Mouse (Mus musculus): ENCODE data around the gene Lefty1.
"Not testable (repeated sequence)": the region's sequence is repeated elsewhere in the genome, so short reads cannot be mapped to it uniquely, and the experiment has no call there.

The Lefty1 gene

GRCm38 (mm10) chr1:180919686-180920085 is 15.1 kb upstream of the Lefty1 start:
- no peak for DNase-seq (ENCODE audit: low spot score in 2 of 2)

- no peak for DNase-seq (ENCODE audit: low spot score in 2 of 2)
These were observed 12.4 kb upstream of the Lefty1 start for GRCm38 (mm10) chr1:180922273-180923048.

GRCm38 (mm10) chr1:180924737-180925136 is 10.1 kb upstream of the Lefty1 start:
- DNase-seq (ENCODE audit: low spot score in 2 of 2), result no peak

GRCm38 (mm10) chr1:180926286-180926685 is 8.5 kb upstream of the Lefty1 start:
- DNase-seq (ENCODE audit: low spot score in 2 of 2), result no peak

- no peak for DNase-seq (ENCODE audit: low spot score in 2 of 2)
These were observed 5.2 kb upstream of the Lefty1 start for GRCm38 (mm10) chr1:180929599-180929998.

- DNase-seq (ENCODE audit: low spot score in 2 of 2), result no peak
These were observed 3.7 kb upstream of the Lefty1 start for GRCm38 (mm10) chr1:180931106-180931505.

GRCm38 (mm10) chr1:180933659-180934058 is 1.2 kb upstream of the Lefty1 start:
- no peak for DNase-seq (ENCODE audit: low spot score in 2 of 2)

GRCm38 (mm10) chr1:180936610-180937398 is 2.0 kb downstream of the Lefty1 start:
- DNase-seq (ENCODE audit: low spot score in 2 of 2), result not testable (repeated sequence)

- not testable (repeated sequence) for DNase-seq (ENCODE audit: low spot score in 2 of 2)
These were observed 2.8 kb downstream of the Lefty1 start for GRCm38 (mm10) chr1:180937631-180938030.

- DNase-seq (ENCODE audit: low spot score in 2 of 2), result not testable (repeated sequence)
These were observed 4.0 kb downstream of the Lefty1 start for GRCm38 (mm10) chr1:180938781-180939180.

GRCm38 (mm10) chr1:180940776-180941460 is 6.1 kb downstream of the Lefty1 start:
- no peak for DNase-seq (ENCODE audit: low spot score in 2 of 2)

GRCm38 (mm10) chr1:180941726-180942125 is 6.9 kb downstream of the Lefty1 start:
- DNase-seq (ENCODE audit: low spot score in 2 of 2), result no peak

- peak in 1 of 2 experiments; percentile 26 for DNase-seq (ENCODE audit: low spot score in 2 of 2)
These were observed 7.6 kb downstream of the Lefty1 start, which contains the start of gene Tmem63a for GRCm38 (mm10) chr1:180942166-180943031. Gene Tmem63a, plus strand, starts transcription at chr1:180942344.

GRCm38 (mm10) chr1:180943032-180943644 is 8.3 kb downstream of the Lefty1 start:
- no peak for DNase-seq (ENCODE audit: low spot score in 2 of 2)

GRCm38 (mm10) chr1:180943896-180944295 is 9.1 kb downstream of the Lefty1 start:
- no peak for DNase-seq (ENCODE audit: low spot score in 2 of 2)

GRCm38 (mm10) chr1:180944553-180944952 is 9.7 kb downstream of the Lefty1 start:
- no peak for DNase-seq (ENCODE audit: low spot score in 2 of 2)

- DNase-seq (ENCODE audit: low spot score in 2 of 2), result no peak
These were observed 10.5 kb downstream of the Lefty1 start for GRCm38 (mm10) chr1:180945001-180945980.

- no peak for DNase-seq (ENCODE audit: low spot score in 2 of 2)
These were observed 11.6 kb downstream of the Lefty1 start for GRCm38 (mm10) chr1:180946448-180946847.

- DNase-seq (ENCODE audit: low spot score in 2 of 2), result no peak
These were observed 17.4 kb downstream of the Lefty1 start for GRCm38 (mm10) chr1:180952085-180952746.

Measured in frontal cortex, postnatal 14 days (tissue).